Comparison of ENCODE assay signal across 16 mouse cellular contexts in the genomic region with DNA sequence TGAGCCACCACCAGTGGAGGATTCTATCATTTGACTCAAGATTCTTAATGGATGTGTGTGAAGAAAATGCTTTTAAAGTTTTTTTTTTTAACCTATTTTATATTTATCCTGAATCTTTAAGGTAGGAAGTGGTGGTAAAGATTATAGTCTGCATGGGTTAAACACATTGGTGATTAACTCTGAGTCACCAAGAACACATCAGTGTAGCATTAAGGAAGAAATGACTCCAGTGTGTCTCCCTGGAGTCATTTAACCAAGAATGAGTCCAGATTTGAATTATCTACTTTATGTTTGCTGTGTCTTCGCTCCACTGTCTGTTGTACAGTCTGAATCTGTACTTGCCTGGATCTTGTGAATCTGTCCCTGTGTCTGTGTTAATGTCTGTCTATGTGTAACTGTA.
"Had no signal": no experiment of that assay in that cellular context is flagged by ENCODE, and none has a peak within 500 bp of the region (broad histone marks: within the 10 kb centered on the region; RNA-seq: fewer than 3 reads in every experiment).

No protein-coding gene starts in this region.

- H3K27me3 ChIP-seq: midbrain, embryonic 12.5 days; neural tube, embryonic 12.5 days had no signal

- H3K4me2 ChIP-seq: lung, embryonic 14.5 days; midbrain, embryonic 12.5 days; neural tube, embryonic 12.5 days had no signal

- H3K36me3 ChIP-seq: midbrain, embryonic 10.5 days; midbrain, embryonic 12.5 days; neural tube, embryonic 12.5 days had no signal

- DNase-seq: lung, adult 18-20 months; lung, embryonic 14.5 days; lung, postnatal 10 days; lung, postnatal 4 days; midbrain, embryonic 14.5 days; retina, postnatal 1 day; right cerebral cortex, adult 18-20 months; right cerebral cortex, postnatal 25 days; right cerebral cortex, postnatal 4 days; spleen, adult 18-20 months; thymus, adult 2 months; thymus, postnatal 25 days; thymus, postnatal 4 days had no signal

- H3K4me3 ChIP-seq: midbrain, embryonic 10.5 days; midbrain, embryonic 12.5 days; neural tube, embryonic 12.5 days had no signal
